Mouse (Mus musculus) thymus, adult 2 months (tissue): ENCODE results near the gene Mpi.

Experiments
- CTCF ChIP-seq: fragments of 200-500 bp; IDR thresholded peaks from 2 replicates; pipeline ENCODE4 v1.5.1; 2012; ENCODE audit warnings: mild to moderate bottlenecking, control low read depth, low read length, moderate library complexity, borderline replicate concordance; ENCODE audit not compliant: control insufficient read depth, poor library complexity, insufficient read depth; ENCODE audit errors: extremely low read depth
- POLR2A ChIP-seq: fragments of 200-500 bp; IDR thresholded peaks from 2 replicates; pipeline ENCODE4 v1.6.1; 2012; ENCODE audit warnings: mild to moderate bottlenecking, low read length, control low read depth, moderate library complexity; ENCODE audit not compliant: control insufficient read depth, poor library complexity, insufficient read depth; ENCODE audit errors: extremely low read depth

DNA sequence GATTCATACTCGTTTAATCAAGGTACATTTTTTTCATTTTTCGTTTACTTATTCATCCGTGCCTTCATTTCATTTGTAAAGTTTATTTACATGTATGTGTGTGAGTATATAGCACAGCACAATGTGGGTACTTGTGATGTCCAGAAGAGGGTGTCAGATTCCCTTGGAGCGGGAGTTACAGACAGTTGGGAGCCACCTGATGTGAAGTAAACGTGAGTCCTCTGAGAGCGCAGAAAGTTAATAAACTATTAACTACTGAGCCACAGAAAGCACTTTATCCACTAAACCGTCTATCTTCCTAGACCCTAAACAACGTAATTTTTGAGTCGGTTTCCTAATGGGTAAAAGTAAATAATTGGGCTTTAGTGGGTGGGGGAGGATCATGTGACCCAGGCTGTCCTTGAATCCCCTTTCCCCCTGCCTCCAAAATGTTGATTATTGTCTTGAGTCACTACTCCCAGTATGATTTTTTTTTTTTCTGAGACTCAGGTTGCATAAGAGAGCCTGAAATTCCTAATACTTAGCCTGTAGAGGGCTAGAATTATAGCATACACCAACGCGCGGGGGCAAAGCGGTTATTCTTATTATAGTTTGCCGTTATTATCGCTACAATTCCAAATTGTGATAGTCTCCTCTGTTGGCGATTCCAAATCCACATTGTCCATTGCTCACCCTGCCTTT, 32.0 kb downstream of the Mpi start:
- TF ChIP-seq POLR2A, result no peak
- no peak for TF ChIP-seq CTCF
